In the genomic region with DNA sequence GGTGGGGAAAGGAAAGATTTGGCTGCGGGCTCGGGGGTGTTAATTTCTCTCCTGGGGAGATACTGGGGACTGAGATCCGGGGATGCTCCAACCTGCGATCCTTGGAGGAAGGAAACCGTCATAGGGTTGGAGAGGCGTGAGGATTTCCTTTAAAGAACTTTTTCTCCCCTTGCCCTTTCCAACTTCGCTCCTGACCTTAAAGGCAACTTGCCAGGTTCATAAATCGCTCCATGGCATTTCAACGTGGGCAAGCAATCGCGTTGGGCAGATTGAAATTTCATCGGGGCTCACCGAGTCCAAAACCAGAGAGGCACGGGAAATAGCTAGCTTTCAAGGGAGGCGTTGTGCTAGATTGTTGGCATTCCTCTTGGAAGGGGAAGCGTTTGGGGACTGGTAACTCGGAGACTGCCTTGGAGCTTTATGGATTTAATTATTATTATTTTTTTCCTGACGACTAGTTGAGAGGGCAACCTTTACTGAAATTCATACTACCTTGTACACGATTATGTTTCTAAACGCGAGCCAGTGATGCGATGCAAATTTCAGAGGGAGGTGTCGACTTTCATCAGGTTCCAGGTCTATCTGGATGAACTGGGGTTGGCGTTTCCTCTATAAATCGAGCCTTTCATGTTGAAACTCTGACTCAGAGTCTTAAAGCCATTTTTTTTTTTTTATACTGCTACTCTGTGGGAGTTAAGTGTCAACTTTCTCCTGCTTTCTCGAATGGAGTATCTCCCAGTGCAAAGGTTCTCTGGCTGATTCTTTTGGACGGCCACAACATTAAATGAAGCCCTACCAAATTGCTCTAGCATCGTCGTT, we compare ENCODE assay signal across 7 mouse cellular contexts. TPM values are rescaled to one million over a fixed set of nuclear protein-coding genes. Genes with fewer than 3 reads are reported as not detected.
DNase-seq lines count a peak whose midpoint lies in the region; ATAC-seq lines count a peak whose summit lies in the region.

No protein-coding gene starts in this region.

- no peaks in the 10 kb centered on the region for H3K36me3 ChIP-seq in midbrain, embryonic 16.5 days (ENCODE audit: control insufficient read depth, insufficient read depth, low read length)

- 2% methylated on average over 29 of the region's 29 CpGs for WGBS in midbrain, embryonic 16.5 days

- peak overlapping the region; percentile 97 for H3K4me2 ChIP-seq in midbrain, embryonic 16.5 days (ENCODE audit: low read length)

- H3K4me3 ChIP-seq in midbrain, embryonic 16.5 days (ENCODE audit: low read depth, low read length): peak overlapping the region; percentile 89

- H3K4me1 ChIP-seq in midbrain, embryonic 16.5 days (ENCODE audit: control insufficient read depth, insufficient read depth, low read length): peaks cover 29% of the 10 kb centered on the region

- H3K9ac ChIP-seq in midbrain, embryonic 16.5 days (ENCODE audit: low read depth, low read length): peak overlapping the region; percentile 86

- H3K9me3 ChIP-seq in midbrain, embryonic 16.5 days (replicated peaks; ENCODE audit: control insufficient read depth, low read length, poor library complexity, severe bottlenecking): no peaks in the 10 kb centered on the region

- no peaks in the 10 kb centered on the region for H3K27me3 ChIP-seq in midbrain, embryonic 16.5 days (ENCODE audit: control insufficient read depth, insufficient read depth, low read depth, low read length)

- intact Hi-C loops in left cerebral cortex, postnatal 10 days (cut with DNase I): loop anchor here (5.0 to 10.0 kb wide), 3 partner anchors 134 to 302 kb away; no protein-coding TSS in a partner anchor

- DNase-seq in ovary, postnatal 14 days (ENCODE audit: low spot score): peak; percentile 27
- DNase-seq in ovary, postnatal 36 days (ENCODE audit: low spot score): no peak
- DNase-seq in adrenal gland, postnatal 25 days: peak; percentile 23
- peak; percentile 15 for DNase-seq in gastrocnemius, postnatal 10 days
- peak; percentile 37 to 56 for DNase-seq in kidney, postnatal 36 days
- DNase-seq in left cerebral cortex, postnatal 10 days (ENCODE audit: extremely low spot score in 1 of 2, low spot score in 2 of 2): no peak

- no peak for ATAC-seq in midbrain, embryonic 16.5 days

- peak overlapping the region; percentile 90 for H3K27ac ChIP-seq in midbrain, embryonic 16.5 days (ENCODE audit: low read length)

RNA-seq across cellular contexts. Expression of a gene that starts 1.6 kb away (rescaled TPM):
- total RNA-seq in adrenal gland, postnatal 25 days (2021): 30.1 and 30.6 TPM in 2 replicates
- total RNA-seq in gastrocnemius, postnatal 10 days (2021): 10 to 100 TPM; 16.7 to 20.6 TPM
- 11.2 and 13.5 TPM in 2 replicates for polyA plus RNA-seq in midbrain, embryonic 16.5 days (2015; fragmentation: Nextera tagmentation; extraction: Ambion mirVana)
- 100 to 1,000 TPM; 129 to 135 TPM for total RNA-seq in left cerebral cortex, postnatal 10 days (2021)

Comparison
In these comparisons a context has a peak if more than half of its experiments do, and no peak if none do; other contexts are left out.
1. DNase-seq: peak in ovary, postnatal 14 days (single experiment), adrenal gland, postnatal 25 days (single experiment), gastrocnemius, postnatal 10 days (single experiment) and kidney, postnatal 36 days (2 of 2); none in ovary, postnatal 36 days (single experiment) and left cerebral cortex, postnatal 10 days (0 of 2).